Mouse (Mus musculus) cerebellum, postnatal 4 days (tissue): Measurements from ENCODE around the gene Il1rap.

Experiments
- DNase-seq, 2 experiments: peaks; one replicate each; pipeline ENCODE4 v3.0.0; 2022; ENCODE audit warnings: low spot score in 2 of 2, mixed read lengths in 1 of 2

The Il1rap gene

GRCm38 (mm10) chr16:26728139-26728538 lies 146.6 kb downstream of the Il1rap start:
- no peak for DNase-seq

DNA sequence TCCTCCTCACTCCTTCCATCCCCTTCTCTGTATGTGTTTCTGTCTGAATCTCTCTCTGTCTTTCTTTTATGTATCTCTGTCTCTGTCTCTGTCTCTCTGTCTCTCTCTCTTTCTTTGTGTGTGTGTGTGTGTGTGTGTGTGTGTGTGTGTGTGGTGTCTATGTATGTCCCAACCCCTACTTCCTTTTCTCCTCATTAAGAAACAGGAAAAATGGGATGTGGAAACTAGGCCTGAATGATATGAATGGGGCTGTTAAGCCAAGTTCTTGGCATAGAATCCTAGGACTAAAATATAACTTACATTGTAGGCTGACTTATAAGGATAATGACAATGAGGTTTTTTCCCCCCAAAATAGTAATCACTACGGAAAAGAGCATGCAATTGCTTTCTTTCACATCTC lies 149.4 kb downstream of the Il1rap start:
- DNase-seq, result no peak

GRCm38 (mm10) chr16:26732566-26732965 lies 151.1 kb downstream of the Il1rap start:
- DNase-seq, result no peak

DNA sequence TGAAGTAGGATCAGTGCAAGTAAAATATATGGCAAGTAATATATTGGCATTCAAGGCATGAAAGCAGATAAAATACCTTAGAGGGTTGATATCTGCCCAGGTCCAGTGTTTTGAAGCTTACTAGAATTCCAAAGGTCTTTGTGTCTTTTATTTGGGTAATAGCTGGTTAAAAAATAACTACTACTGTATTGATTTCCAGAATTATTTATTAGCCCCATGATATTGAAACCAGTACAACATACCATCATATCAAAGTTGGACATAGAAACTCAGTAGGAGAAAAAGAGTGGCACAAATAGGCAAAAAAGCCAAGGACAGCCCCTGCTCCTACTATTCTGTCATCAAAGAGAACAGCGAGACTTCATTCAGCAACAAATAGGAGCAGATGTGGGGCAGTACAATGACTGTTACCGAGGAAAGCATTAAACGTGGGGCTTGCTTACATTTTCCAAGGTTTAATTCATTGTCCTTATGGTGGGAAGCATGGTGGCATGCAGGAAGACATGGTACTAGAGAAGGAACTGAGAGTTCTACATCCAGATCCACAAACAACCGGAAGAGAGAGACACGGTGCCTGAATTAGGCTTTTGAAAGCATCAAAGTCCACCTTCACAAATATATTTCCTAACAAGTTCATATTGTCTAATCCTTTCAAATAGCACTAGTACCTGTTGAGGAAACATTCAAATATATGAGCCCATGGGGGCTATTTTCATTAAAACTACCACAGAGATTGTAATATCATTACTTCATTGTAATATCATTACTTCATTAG lies 174.1 kb downstream of the Il1rap start:
- DNase-seq, result no peak

DNA sequence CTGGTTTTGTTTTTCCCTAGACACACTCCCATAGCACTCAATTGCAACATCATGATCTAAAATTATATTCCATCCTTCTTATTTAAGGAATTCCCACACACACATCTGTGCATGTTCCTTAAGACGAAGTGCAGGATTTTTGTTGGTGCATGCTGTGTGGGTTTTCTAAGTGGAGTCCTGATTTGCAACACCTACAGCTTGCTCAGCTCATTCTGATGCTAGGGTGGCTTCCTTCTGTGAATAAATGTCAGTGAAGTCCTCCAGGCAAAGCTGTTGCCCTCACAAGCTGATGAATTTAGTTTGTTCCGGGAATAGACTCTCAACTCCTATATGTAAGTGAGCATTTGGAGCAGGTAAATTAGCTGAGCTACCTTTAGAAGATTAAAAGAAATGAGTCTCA lies 194.5 kb downstream of the Il1rap start:
- no peak for DNase-seq

DNA sequence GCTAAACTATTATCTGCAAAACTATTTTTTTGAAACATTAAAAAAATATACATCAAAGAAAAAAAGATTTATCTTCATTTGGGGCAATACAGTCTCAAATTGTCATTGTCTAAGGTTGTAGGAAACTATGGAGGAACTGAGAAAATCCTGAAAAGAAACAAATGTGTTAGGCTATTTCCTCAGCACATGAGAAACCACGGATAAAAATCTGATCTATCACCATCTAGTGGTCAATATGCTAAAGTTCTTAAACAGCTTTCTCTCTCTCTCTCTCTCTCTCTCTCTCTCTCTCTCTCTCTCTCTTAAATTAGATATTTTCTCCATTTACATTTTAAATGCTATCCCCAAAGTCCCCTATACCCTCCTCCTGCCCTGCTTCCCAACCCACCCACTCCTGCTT lies 195.6 kb downstream of the Il1rap start:
- DNase-seq, result no peak
